Mouse (Mus musculus) hindbrain, embryonic 15.5 days (tissue): ENCODE data around the gene Znrf1. TPM values are rescaled to one million over a fixed set of nuclear protein-coding genes. Genes with fewer than 3 reads are reported as not detected.

Source experiments
- ATAC-seq: fragments of 200-750 bp; cut with Nextera tagmentation; 2 replicates; pipeline ENCODE4 v1.8.0; 2017; ENCODE audit warnings: low read depth, moderate number of reproducible peaks, moderate TSS enrichment; ENCODE audit not compliant: low FRiP score
- H3K27ac ChIP-seq: fragments of 300-500 bp; sonication (generic); replicated peaks from 2 replicates; pipeline ENCODE4 v1.5.1; 2015; ENCODE audit warnings: mild to moderate bottlenecking, inconsistent platforms
- H3K27me3 ChIP-seq: fragments of 300-500 bp; sonication (generic); 2 replicates; pipeline ENCODE4 v1.6.1; 2015; ENCODE audit warnings: control low read depth, inconsistent platforms
- H3K36me3 ChIP-seq: fragments of 300-500 bp; sonication (generic); 2 replicates; pipeline ENCODE4 v1.6.1; 2015; ENCODE audit warnings: control low read depth, inconsistent platforms
- H3K4me1 ChIP-seq: fragments of 300-500 bp; sonication (generic); replicated peaks from 2 replicates; pipeline ENCODE4 v1.6.1; 2015; ENCODE audit warnings: control low read depth, inconsistent platforms
- H3K4me2 ChIP-seq: fragments of 300-500 bp; sonication (generic); 2 replicates; pipeline ENCODE4 v1.6.1; 2015; ENCODE audit warnings: moderate library complexity, mild to moderate bottlenecking, inconsistent platforms
- H3K4me3 ChIP-seq: fragments of 300-500 bp; sonication (generic); 2 replicates; pipeline ENCODE4 v1.5.1; 2015; ENCODE audit warnings: mild to moderate bottlenecking, inconsistent platforms
- H3K9ac ChIP-seq: fragments of 300-500 bp; sonication (generic); 2 replicates; pipeline ENCODE4 v1.6.1; 2015; ENCODE audit warnings: inconsistent platforms
- H3K9me3 ChIP-seq: fragments of 300-500 bp; sonication (generic); 2 replicates; pipeline ENCODE4 v1.6.1; 2016; ENCODE audit warnings: control low read depth, inconsistent platforms
- WGBS: fragments of 180-500 bp; shearing (Covaris S2); methylation state at CpG from one replicate; pipeline ENCODE4 v1.1.7; 2015; 5-methylcytosine and 5-hydroxymethylcytosine counted together
- polyA plus RNA-seq: library from polyadenylated mRNA; unstranded; fragments of >200 nt; fragmentation: Nextera tagmentation; extraction: Ambion mirVana; gene quantifications from 2 replicates; pipeline ENCODE4 v1.2.1, GENCODE M21; 2015

Gene Znrf1
- polyA plus RNA-seq, 1 experiment from 2014 or later: 106 TPM

GRCm38 (mm10) chr8:111627923-111628322, 92.0 kb downstream of the Znrf1 start:
- ATAC-seq: no peak
- H3K27me3 ChIP-seq: no peaks in the 10 kb centered on the region
- no peak overlapping the region for H3K4me3 ChIP-seq
- H3K9me3 ChIP-seq: no peaks in the 10 kb centered on the region
- no peak overlapping the region for H3K4me2 ChIP-seq
- 98% methylated on average over 9 of the region's 9 CpGs for WGBS
- H3K36me3 ChIP-seq: no peaks in the 10 kb centered on the region; the same call in 1 of the 2 replicates
- H3K4me1 ChIP-seq: peaks cover 6% of the 10 kb centered on the region
- H3K9ac ChIP-seq: no peak overlapping the region
- H3K27ac ChIP-seq: no peak overlapping the region

- Histone ChIP-seq H3K9ac (no peak overlapping the region), H3K36me3 (no peaks in the 10 kb centered on the region; the same call in 1 of the 2 replicates), H3K4me1 (peaks cover 6% of the 10 kb centered on the region), H3K4me2 (no peak overlapping the region), H3K27me3 (no peaks in the 10 kb centered on the region), H3K4me3 (no peak overlapping the region), H3K27ac (no peak overlapping the region), H3K9me3 (no peaks in the 10 kb centered on the region)
- 95% methylated on average over 12 of the region's 12 CpGs for WGBS
- no peak for ATAC-seq
Measured at GRCm38 (mm10) chr8:111628401-111628800, 92.5 kb downstream of the Znrf1 start.

- WGBS: 89% methylated on average over 19 of the region's 19 CpGs
- H3K36me3 ChIP-seq: no peaks in the 10 kb centered on the region; the same call in 1 of the 2 replicates
- H3K4me1 ChIP-seq: peaks cover 6% of the 10 kb centered on the region
- H3K27me3 ChIP-seq: no peaks in the 10 kb centered on the region
- no peak overlapping the region for H3K4me3 ChIP-seq
- no peak overlapping the region for H3K27ac ChIP-seq
- H3K9ac ChIP-seq: 0 out of 2 replicates have a peak overlapping the region, but pooled peaks have one; percentile 27
- no peak overlapping the region for H3K4me2 ChIP-seq
- no peaks in the 10 kb centered on the region for H3K9me3 ChIP-seq
- ATAC-seq: no peak
Measured at GRCm38 (mm10) chr8:111628894-111629501, 93.1 kb downstream of the Znrf1 start.

GRCm38 (mm10) chr8:111630105-111630521, 94.2 kb downstream of the Znrf1 start, which contains the start of gene Ldhd:
TSS of gene Ldhd (minus strand) at chr8:111630374.
- Histone ChIP-seq H3K4me3 (peak within 1 kb of the TSS; percentile 35), H3K4me1 (peaks cover 6% of the 10 kb centered on the region), H3K27me3 (no peaks in the 10 kb centered on the region), H3K9me3 (no peaks in the 10 kb centered on the region), H3K36me3 (no peaks in the 10 kb centered on the region), H3K4me2 (peak within 1 kb of the TSS; percentile 54), H3K27ac (no peak within 1 kb of the TSS), H3K9ac (0 out of 2 replicates have a peak within 1 kb of the TSS, but pooled peaks have one; percentile 27)
- peak; percentile 49 for ATAC-seq
- 22% methylated on average over 13 of the region's 13 CpGs for WGBS

GRCm38 (mm10) chr8:111631589-111631988, 95.7 kb downstream of the Znrf1 start:
- ATAC-seq: no peak
- H3K4me3 ChIP-seq: no peak overlapping the region
- 91% methylated on average over 8 of the region's 8 CpGs for WGBS
- no peaks in the 10 kb centered on the region for H3K27me3 ChIP-seq
- H3K36me3 ChIP-seq: no peaks in the 10 kb centered on the region
- peaks cover 6% of the 10 kb centered on the region for H3K4me1 ChIP-seq
- H3K27ac ChIP-seq: no peak overlapping the region
- no peaks in the 10 kb centered on the region for H3K9me3 ChIP-seq
- H3K4me2 ChIP-seq: no peak overlapping the region
- no peak overlapping the region for H3K9ac ChIP-seq

GRCm38 (mm10) chr8:111632976-111633375, 97.1 kb downstream of the Znrf1 start:
- Histone ChIP-seq H3K4me3 (no peak overlapping the region), H3K9me3 (no peaks in the 10 kb centered on the region), H3K4me2 (no peak overlapping the region), H3K36me3 (no peaks in the 10 kb centered on the region), H3K27me3 (no peaks in the 10 kb centered on the region), H3K9ac (no peak overlapping the region), H3K4me1 (peaks cover 6% of the 10 kb centered on the region), H3K27ac (no peak overlapping the region)
- WGBS: over 99% methylated on average over 3 of the region's 3 CpGs
- ATAC-seq: no peak

- ATAC-seq: no peak
- no peaks in the 10 kb centered on the region for H3K9me3 ChIP-seq
- no peaks in the 10 kb centered on the region for H3K36me3 ChIP-seq
- no peaks in the 10 kb centered on the region for H3K27me3 ChIP-seq
- peaks cover 7% of the 10 kb centered on the region for H3K4me1 ChIP-seq
- H3K4me2 ChIP-seq: no peak overlapping the region
- H3K4me3 ChIP-seq: no peak overlapping the region
- H3K27ac ChIP-seq: no peak overlapping the region
- H3K9ac ChIP-seq: no peak overlapping the region
Measured at GRCm38 (mm10) chr8:111638086-111638485, 102.2 kb downstream of the Znrf1 start.

- ATAC-seq: no peak
- no peak overlapping the region for H3K27ac ChIP-seq
- no peak overlapping the region for H3K4me3 ChIP-seq
- H3K9ac ChIP-seq: no peak overlapping the region
- H3K27me3 ChIP-seq: no peaks in the 10 kb centered on the region
- H3K4me2 ChIP-seq: no peak overlapping the region
- 94% methylated on average over 2 of the region's 2 CpGs for WGBS
- H3K4me1 ChIP-seq: peaks cover 15% of the 10 kb centered on the region
- H3K9me3 ChIP-seq: no peaks in the 10 kb centered on the region
- no peaks in the 10 kb centered on the region for H3K36me3 ChIP-seq
Measured at GRCm38 (mm10) chr8:111641064-111641463, 105.2 kb downstream of the Znrf1 start.

- Histone ChIP-seq H3K4me3 (peak overlapping the region; percentile 74), H3K4me2 (peak overlapping the region; percentile 65), H3K4me1 (peaks cover 15% of the 10 kb centered on the region), H3K36me3 (no peaks in the 10 kb centered on the region), H3K27ac (no peak overlapping the region), H3K9me3 (no peaks in the 10 kb centered on the region), H3K9ac (peak overlapping the region; percentile 87), H3K27me3 (no peaks in the 10 kb centered on the region)
- WGBS: 67% methylated on average over 5 of the region's 5 CpGs
- ATAC-seq: no peak
Measured at GRCm38 (mm10) chr8:111642496-111642895, 106.6 kb downstream of the Znrf1 start.

GRCm38 (mm10) chr8:111642939-111643263, 107.0 kb downstream of the Znrf1 start:
- Histone ChIP-seq H3K4me2 (peak overlapping the region; percentile 65), H3K4me1 (peaks cover 15% of the 10 kb centered on the region), H3K27me3 (no peaks in the 10 kb centered on the region), H3K36me3 (no peaks in the 10 kb centered on the region), H3K27ac (peak overlapping the region; percentile 95), H3K9me3 (no peaks in the 10 kb centered on the region), H3K9ac (peak overlapping the region; percentile 87), H3K4me3 (peak overlapping the region; percentile 74)
- peak; percentile 55; the same call in 1 of the 2 replicates for ATAC-seq
- WGBS: 16% methylated on average over 5 of the region's 5 CpGs

GRCm38 (mm10) chr8:111643264-111644141, 107.6 kb downstream of the Znrf1 start, which contains the start of gene Zfp1:
TSS of gene Zfp1 (plus strand) at chr8:111643401.
- WGBS: under 1% methylated on average over 75 of the region's 75 CpGs
- Histone ChIP-seq H3K4me1 (peaks cover 15% of the 10 kb centered on the region), H3K4me3 (peak within 1 kb of the TSS; percentile 74), H3K27ac (peak within 1 kb of the TSS; percentile 95), H3K4me2 (peak within 1 kb of the TSS; percentile 65), H3K27me3 (no peaks in the 10 kb centered on the region), H3K9me3 (no peaks in the 10 kb centered on the region), H3K9ac (peak within 1 kb of the TSS; percentile 87), H3K36me3 (no peaks in the 10 kb centered on the region)
- peak; percentile 98 for ATAC-seq
